Comparison of ENCODE assay signal across 8 mouse cellular contexts in the genomic region with DNA sequence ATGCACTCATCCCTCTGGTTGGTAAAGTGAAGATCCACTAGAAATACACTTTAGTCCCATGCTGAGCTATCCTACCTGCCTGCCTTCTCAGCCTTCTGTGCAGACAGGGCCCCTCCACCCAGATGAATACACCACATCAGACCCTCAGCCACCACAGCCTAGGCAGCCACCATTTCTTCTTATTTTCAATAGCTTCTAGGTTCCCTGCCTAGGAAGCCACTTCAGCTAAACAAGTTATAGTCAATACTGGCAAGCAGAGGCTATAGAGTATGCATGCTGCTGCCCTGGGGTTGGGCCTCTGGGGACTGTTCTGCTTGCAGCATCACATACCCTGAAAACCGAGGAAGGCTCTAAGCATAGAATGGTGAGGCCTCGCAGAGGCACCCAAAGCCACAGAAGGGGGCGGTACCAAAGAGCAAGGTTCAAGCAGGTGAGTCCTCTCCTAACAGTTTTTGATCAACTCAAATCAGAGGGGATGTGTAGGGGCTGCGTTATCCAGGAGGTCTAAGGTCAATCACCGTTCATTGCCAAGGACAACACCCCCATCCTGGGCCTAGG. TPM values are rescaled to one million over a fixed set of nuclear protein-coding genes. Genes with fewer than 3 reads are reported as not detected.
DNase-seq lines count a peak whose midpoint lies in the region; ATAC-seq lines count a peak whose summit lies in the region.

Prpf6 (plus strand) TSS at position 341 of the 558 bp plus-strand sequence.

- H3K9me3 ChIP-seq in hindbrain, embryonic 14.5 days (ENCODE audit: control insufficient read depth, low read length): no peaks in the 10 kb centered on the region
- no peaks in the 10 kb centered on the region for H3K9me3 ChIP-seq in midbrain, embryonic 16.5 days (replicated peaks; ENCODE audit: control insufficient read depth, low read length, poor library complexity, severe bottlenecking)

- 16% methylated on average over 5 of the region's 5 CpGs for WGBS in hindbrain, embryonic 14.5 days
- WGBS in midbrain, embryonic 16.5 days: 11% methylated on average over 5 of the region's 5 CpGs

- intact Hi-C loops in left cerebral cortex, postnatal 4 days (cut with DNase I): no loop called here

- peak; percentile 8 for DNase-seq in layer of hippocampus, adult 11-12 months (ENCODE audit: low spot score)
- no peak for DNase-seq in layer of hippocampus, adult 9-10 months (ENCODE audit: low spot score)
- peak; percentile 5 for DNase-seq in adrenal gland, adult 8-10 months
- no peak for DNase-seq in gastrocnemius, adult 18-20 months (ENCODE audit: low spot score)
- no peak for DNase-seq in hindbrain, embryonic 14.5 days (ENCODE audit: low spot score)
- DNase-seq in left cerebral cortex, postnatal 4 days: no peak
- no peak for DNase-seq in retina, embryonic 14.5 days (ENCODE audit: low spot score)

- H3K27ac ChIP-seq in hindbrain, embryonic 14.5 days: peak within 1 kb of the TSS; percentile 90
- H3K27ac ChIP-seq in midbrain, embryonic 16.5 days (ENCODE audit: low read length): peak within 1 kb of the TSS; percentile 95

- peak within 1 kb of the TSS; percentile 96 for H3K4me3 ChIP-seq in hindbrain, embryonic 14.5 days (replicated peaks; ENCODE audit: low read length)
- H3K4me3 ChIP-seq in midbrain, embryonic 16.5 days (ENCODE audit: low read depth, low read length): peak within 1 kb of the TSS; percentile 97

- H3K4me1 ChIP-seq in hindbrain, embryonic 14.5 days (replicated peaks; ENCODE audit: control insufficient read depth, insufficient read depth, low read length): peaks cover 12% of the 10 kb centered on the region
- H3K4me1 ChIP-seq in midbrain, embryonic 16.5 days (ENCODE audit: control insufficient read depth, insufficient read depth, low read length): peaks cover 19% of the 10 kb centered on the region

- no peaks in the 10 kb centered on the region for H3K27me3 ChIP-seq in hindbrain, embryonic 14.5 days (ENCODE audit: control insufficient read depth, insufficient read depth, low read length)
- no peaks in the 10 kb centered on the region for H3K27me3 ChIP-seq in midbrain, embryonic 16.5 days (ENCODE audit: control insufficient read depth, insufficient read depth, low read depth, low read length)

- ATAC-seq in hindbrain, embryonic 14.5 days (ENCODE audit: low FRiP score): no peak
- 0 out of 2 replicates have a peak, but pooled peaks have one; percentile 17 for ATAC-seq in midbrain, embryonic 16.5 days

- H3K9ac ChIP-seq in hindbrain, embryonic 14.5 days: peak within 1 kb of the TSS; percentile 97
- peak within 1 kb of the TSS; percentile 98 for H3K9ac ChIP-seq in midbrain, embryonic 16.5 days (ENCODE audit: low read depth, low read length)

- peak within 1 kb of the TSS; percentile 73 for H3K4me2 ChIP-seq in hindbrain, embryonic 14.5 days (replicated peaks)
- peak within 1 kb of the TSS; percentile 81 for H3K4me2 ChIP-seq in midbrain, embryonic 16.5 days (ENCODE audit: low read length)

- peaks cover 56% of the 10 kb centered on the region for H3K36me3 ChIP-seq in hindbrain, embryonic 14.5 days (replicated peaks; ENCODE audit: control insufficient read depth, insufficient read depth)
- H3K36me3 ChIP-seq in midbrain, embryonic 16.5 days (ENCODE audit: control insufficient read depth, insufficient read depth, low read length): peaks cover 28% of the 10 kb centered on the region

RNA-seq across cellular contexts. Expression of gene Prpf6, which starts in this region (rescaled TPM):
- 10 to 100 TPM; 69.0 to 85.2 (median 76.4) TPM for total RNA-seq in adrenal gland, adult 8-10 months (2022)
- total RNA-seq in gastrocnemius, adult 18-20 months (2021): 10 to 100 TPM; 30.8 to 34.2 TPM
- polyA plus RNA-seq in hindbrain, embryonic 14.5 days (2014; fragmentation: Nextera tagmentation; extraction: Ambion mirVana): 53.9 and 58.2 TPM in 2 replicates
- 10 to 100 TPM; 49.7 to 51.6 TPM for total RNA-seq in left cerebral cortex, postnatal 4 days (2021)
- 59.7 and 64.6 TPM in 2 replicates for polyA plus RNA-seq in midbrain, embryonic 16.5 days (2015; fragmentation: Nextera tagmentation; extraction: Ambion mirVana)

Comparison
In these comparisons a context has a peak if more than half of its experiments do, and no peak if none do; other contexts are left out.
1. DNase-seq: peak in layer of hippocampus, adult 11-12 months (single experiment) and adrenal gland, adult 8-10 months (single experiment); none in layer of hippocampus, adult 9-10 months (single experiment), gastrocnemius, adult 18-20 months (single experiment), hindbrain, embryonic 14.5 days (single experiment), left cerebral cortex, postnatal 4 days (single experiment) and retina, embryonic 14.5 days (single experiment).